Mouse (Mus musculus) spleen, postnatal 36 days (tissue): ENCODE measurements at regions not wholly inside any gene's neighbourhood (a gene's known extent, or its start where the extent isn't known, plus 50 kb on each side); places are given as distances from the start of the nearest gene placed in this dataset.

Source experiments
- DNase-seq, 2 experiments: peaks; one replicate each; pipeline ENCODE4 v3.0.0; 2022; ENCODE audit warnings: low spot score in 2 of 2, mixed read lengths in 1 of 2

- DNase-seq, result no peak
Observed at GRCm38 (mm10) chr14:118318524-118318923, 51.8 kb downstream of the Gm9376 start.

- no peak for DNase-seq
Observed at GRCm38 (mm10) chr14:118320101-118320500, 53.3 kb downstream of the Gm9376 start.

- DNase-seq, result no peak
Observed at GRCm38 (mm10) chr14:118321083-118321482, 54.3 kb downstream of the Gm9376 start.

GRCm38 (mm10) chr14:118322003-118322821, 55.5 kb downstream of the Gm9376 start:
- no peak for DNase-seq

- no peak for DNase-seq
Observed at GRCm38 (mm10) chr14:118322865-118323264, 56.1 kb downstream of the Gm9376 start.

GRCm38 (mm10) chr14:118338071-118338470, 71.3 kb downstream of the Gm9376 start:
- no peak for DNase-seq

GRCm38 (mm10) chr14:118362931-118363330, 96.2 kb downstream of the Gm9376 start:
- no peak for DNase-seq

GRCm38 (mm10) chr14:118363391-118363821, 96.6 kb downstream of the Gm9376 start:
- no peak for DNase-seq

GRCm38 (mm10) chr14:118366522-118366921, 99.8 kb downstream of the Gm9376 start:
- DNase-seq, result no peak

GRCm38 (mm10) chr14:118368619-118369431, 102.1 kb downstream of the Gm9376 start:
- DNase-seq, result no peak

- DNase-seq, result peak in 1 of 2 experiments; percentile 6
Observed at GRCm38 (mm10) chr14:118371336-118371735, 104.6 kb downstream of the Gm9376 start.

- DNase-seq, result no peak
Observed at GRCm38 (mm10) chr14:118374819-118375520, 108.2 kb downstream of the Gm9376 start.

- DNase-seq, result no peak
Observed at GRCm38 (mm10) chr14:118375641-118376040, 108.9 kb downstream of the Gm9376 start.

- DNase-seq, result no peak
Observed at GRCm38 (mm10) chr14:118379624-118380023, 112.9 kb downstream of the Gm9376 start.

GRCm38 (mm10) chr14:118385529-118385932, 118.8 kb downstream of the Gm9376 start:
- no peak for DNase-seq

- DNase-seq, result no peak
Observed at GRCm38 (mm10) chr14:118388061-118388460, 121.3 kb downstream of the Gm9376 start.

- DNase-seq, result no peak
Observed at GRCm38 (mm10) chr14:118390790-118391189, 124.0 kb downstream of the Gm9376 start.

- no peak for DNase-seq
Observed at GRCm38 (mm10) chr14:118391561-118391960, 124.8 kb downstream of the Gm9376 start.

GRCm38 (mm10) chr14:118393676-118394075, 126.9 kb downstream of the Gm9376 start:
- no peak for DNase-seq

- DNase-seq, result no peak
Observed at GRCm38 (mm10) chr14:118414275-118414674, 147.5 kb downstream of the Gm9376 start.

GRCm38 (mm10) chr14:118416163-118416562, 149.4 kb downstream of the Gm9376 start:
- DNase-seq, result no peak
